Mouse (Mus musculus) lung, embryonic 14.5 days (tissue): Measurements from ENCODE around the gene Reps2. TPM values are rescaled to one million over a fixed set of nuclear protein-coding genes. Genes with fewer than 3 reads are reported as not detected.

ENCODE experiments used
- ATAC-seq: fragments of 200-750 bp; cut with Nextera tagmentation; 2 replicates; pipeline ENCODE4 v1.8.0; 2017; ENCODE audit warnings: mild to moderate bottlenecking, moderate TSS enrichment, moderate library complexity; ENCODE audit not compliant: insufficient read depth
- DNase-seq: peaks from one replicate; pipeline ENCODE4 v3.0.0-alpha.2; 2015
- H3K27ac ChIP-seq: fragments of 300-500 bp; sonication (generic); 2 replicates; pipeline ENCODE4 v1.5.1; 2014; ENCODE audit warnings: low read depth, mild to moderate bottlenecking, moderate library complexity
- H3K27me3 ChIP-seq: fragments of 300-500 bp; sonication (generic); 2 replicates; pipeline ENCODE4 v1.6.1; 2014; ENCODE audit warnings: low read length, control low read depth; ENCODE audit not compliant: insufficient read depth
- H3K36me3 ChIP-seq: fragments of 300-500 bp; sonication (generic); 2 replicates; pipeline ENCODE4 v1.6.1; 2014; ENCODE audit warnings: control low read depth; ENCODE audit not compliant: insufficient read depth
- H3K4me1 ChIP-seq: fragments of 300-500 bp; sonication (generic); 2 replicates; pipeline ENCODE4 v1.6.1; 2014; ENCODE audit warnings: antibody characterized with exemption, control low read depth; ENCODE audit not compliant: insufficient read depth
- H3K4me2 ChIP-seq: fragments of 300-500 bp; sonication (generic); 2 replicates; pipeline ENCODE4 v1.6.1; 2014; ENCODE audit warnings: mild to moderate bottlenecking
- H3K4me3 ChIP-seq: fragments of 300-500 bp; sonication (generic); 2 replicates; pipeline ENCODE4 v1.5.1; 2014; ENCODE audit warnings: low read depth, low read length
- H3K9ac ChIP-seq: fragments of 300-500 bp; sonication (generic); 2 replicates; pipeline ENCODE4 v1.6.1; 2014
- H3K9me3 ChIP-seq: fragments of 300-500 bp; sonication (generic); 2 replicates; pipeline ENCODE4 v1.6.1; 2016; ENCODE audit warnings: low read depth, low read length, control low read depth
- CTCF ChIP-seq: IDR thresholded peaks from 2 replicates; pipeline ENCODE4 v1.5.1; 2016; ENCODE audit warnings: antibody characterized with exemption, low read depth
- WGBS: fragments of 180-500 bp; shearing (Covaris S2); extraction: QIAGEN DNeasy Blood & Tissue Kit; methylation state at CpG from one replicate; pipeline ENCODE4 v1.1.7; 2014; 5-methylcytosine and 5-hydroxymethylcytosine counted together
- polyA plus RNA-seq: library from polyadenylated mRNA; unstranded; fragments of >200 nt; fragmentation: Nextera tagmentation; extraction: Ambion mirVana; gene quantifications from 2 replicates; pipeline ENCODE4 v1.2.1, GENCODE M21; 2014

Gene Reps2
- polyA plus RNA-seq, 1 experiment from 2014 or later = 0.83 TPM

- no peak overlapping the region for H3K27ac ChIP-seq
- H3K4me3 ChIP-seq = no peak overlapping the region
- no peak for ATAC-seq
- DNase-seq = no peak
- TF ChIP-seq CTCF = no peak
- no peaks in the 10 kb centered on the region for H3K36me3 ChIP-seq
- no peaks in the 10 kb centered on the region for H3K9me3 ChIP-seq
- no peaks in the 10 kb centered on the region for H3K27me3 ChIP-seq
- no peak overlapping the region for H3K4me2 ChIP-seq
- no peaks in the 10 kb centered on the region for H3K4me1 ChIP-seq
- no peak overlapping the region for H3K9ac ChIP-seq
- WGBS = 74% methylated on average over 2 of the region's 3 CpGs
Measured at GRCm38 (mm10) chrX:162427698-162428097, 215.8 kb downstream of the Reps2 start.

GRCm38 (mm10) chrX:162419431-162419830 lies 224.0 kb downstream of the Reps2 start:
- ATAC-seq (no peak), DNase-seq (no peak)
- Histone ChIP-seq H3K36me3 (no peaks in the 10 kb centered on the region), H3K9me3 (no peaks in the 10 kb centered on the region), H3K4me2 (no peak overlapping the region), H3K27ac (no peak overlapping the region), H3K9ac (no peak overlapping the region), H3K4me1 (no peaks in the 10 kb centered on the region), H3K27me3 (no peaks in the 10 kb centered on the region), H3K4me3 (no peak overlapping the region)
- TF ChIP-seq CTCF = no peak
- 78% methylated on average over 3 of the region's 3 CpGs for WGBS

GRCm38 (mm10) chrX:162413124-162413523 lies 230.3 kb downstream of the Reps2 start:
- WGBS = 89% methylated on average over 2 of the region's 2 CpGs

GRCm38 (mm10) chrX:162407291-162407690 lies 236.2 kb downstream of the Reps2 start:
- H3K27me3 ChIP-seq = no peaks in the 10 kb centered on the region
- H3K4me2 ChIP-seq = no peak overlapping the region
- H3K4me1 ChIP-seq = no peaks in the 10 kb centered on the region
- H3K36me3 ChIP-seq = no peaks in the 10 kb centered on the region
- no peak overlapping the region for H3K9ac ChIP-seq
- TF ChIP-seq CTCF = no peak
- H3K4me3 ChIP-seq = no peak overlapping the region
- WGBS = 87% methylated on average over 4 of the region's 4 CpGs
- DNase-seq (no peak), ATAC-seq (no peak)
- no peaks in the 10 kb centered on the region for H3K9me3 ChIP-seq
- H3K27ac ChIP-seq = no peak overlapping the region

More at GRCm38 (mm10) chrX:162413124-162413523, 230.3 kb downstream of the Reps2 start:
- no peak overlapping the region for H3K4me3 ChIP-seq
- no peaks in the 10 kb centered on the region for H3K4me1 ChIP-seq
- H3K4me2 ChIP-seq = no peak overlapping the region
- no peak for TF ChIP-seq CTCF
- ATAC-seq (no peak), DNase-seq (no peak)
- H3K36me3 ChIP-seq = no peaks in the 10 kb centered on the region
- H3K27me3 ChIP-seq = peaks cover 10% of the 10 kb centered on the region
- no peaks in the 10 kb centered on the region for H3K9me3 ChIP-seq
- no peak overlapping the region for H3K27ac ChIP-seq
- H3K9ac ChIP-seq = no peak overlapping the region

GRCm38 (mm10) chrX:162402487-162402886 lies 241.0 kb downstream of the Reps2 start:
- Histone ChIP-seq H3K4me2 (no peak overlapping the region), H3K9me3 (no peaks in the 10 kb centered on the region), H3K27me3 (no peaks in the 10 kb centered on the region), H3K9ac (no peak overlapping the region), H3K27ac (no peak overlapping the region), H3K36me3 (no peaks in the 10 kb centered on the region), H3K4me3 (no peak overlapping the region), H3K4me1 (no peaks in the 10 kb centered on the region)
- DNase-seq (peak; percentile 3), ATAC-seq (no peak)
- 63% methylated on average over 3 of the region's 3 CpGs for WGBS
- no peak for TF ChIP-seq CTCF

- ATAC-seq (no peak), DNase-seq (peak; percentile 45)
- Histone ChIP-seq H3K36me3 (no peaks in the 10 kb centered on the region), H3K9me3 (no peaks in the 10 kb centered on the region), H3K9ac (no peak overlapping the region), H3K27me3 (no peaks in the 10 kb centered on the region), H3K4me2 (no peak overlapping the region), H3K4me1 (no peaks in the 10 kb centered on the region), H3K4me3 (no peak overlapping the region), H3K27ac (no peak overlapping the region)
- WGBS = 74% methylated on average over 1 of the region's 1 CpGs
- no peak for TF ChIP-seq CTCF
Measured at GRCm38 (mm10) chrX:162380730-162381129, 262.7 kb downstream of the Reps2 start.

GRCm38 (mm10) chrX:162363206-162363605 lies 280.2 kb downstream of the Reps2 start:
- no peak overlapping the region for H3K4me3 ChIP-seq
- ATAC-seq = peak; percentile 96
- 27% methylated on average over 2 of the region's 2 CpGs for WGBS

More at GRCm38 (mm10) chrX:162363206-162363605, 280.2 kb downstream of the Reps2 start:
- H3K4me1 ChIP-seq = no peaks in the 10 kb centered on the region; the same call in 1 of the 2 replicates
- no peaks in the 10 kb centered on the region for H3K9me3 ChIP-seq
- no peaks in the 10 kb centered on the region for H3K36me3 ChIP-seq
- peak; percentile 83 for DNase-seq
- no peak for TF ChIP-seq CTCF
- no peak overlapping the region for H3K4me2 ChIP-seq
- H3K27me3 ChIP-seq = no peaks in the 10 kb centered on the region
- no peak overlapping the region for H3K27ac ChIP-seq
- H3K9ac ChIP-seq = no peak overlapping the region

Other genes starting within 250 kb of the Reps2 start
- 544 and 552 TPM in 2 replicates for gene Rbbp7, start 116.8 kb upstream of the Reps2 start, polyA plus RNA-seq
- 13.4 and 14.0 TPM in 2 replicates for gene Txlng, start 185.8 kb upstream of the Reps2 start, polyA plus RNA-seq
- 45.9 and 48.9 TPM in 2 replicates for gene Syap1, start 244.8 kb upstream of the Reps2 start, polyA plus RNA-seq